Mouse (Mus musculus) liver, embryonic 11.5 days (tissue): ENCODE results near the gene Sgms2. TPM values are rescaled to one million over a fixed set of nuclear protein-coding genes. Genes with fewer than 3 reads are reported as not detected.

Experiments used
- ATAC-seq: fragments of 200-750 bp; cut with Nextera tagmentation; replicated peaks from 2 replicates; pipeline ENCODE4 v1.8.0; 2017; ENCODE audit warnings: moderate number of reproducible peaks, mild to moderate bottlenecking, moderate TSS enrichment, moderate library complexity; ENCODE audit not compliant: low FRiP score
- DNase-seq: peaks from one replicate; pipeline ENCODE4 v3.0.0-alpha.2; 2017; ENCODE audit warnings: low spot score
- H3K27ac ChIP-seq: fragments of 300-500 bp; sonication (generic); 2 replicates; pipeline ENCODE4 v1.5.1; 2014; ENCODE audit warnings: mild to moderate bottlenecking, low read depth, low read length, control low read depth
- H3K27me3 ChIP-seq: fragments of 300-500 bp; sonication (generic); replicated peaks from 2 replicates; pipeline ENCODE4 v1.6.1; 2014; ENCODE audit warnings: low read length, mixed read lengths; ENCODE audit not compliant: control insufficient read depth, insufficient read depth
- H3K36me3 ChIP-seq: fragments of 300-500 bp; sonication (generic); 2 replicates; pipeline ENCODE4 v1.6.1; 2014; ENCODE audit warnings: mild to moderate bottlenecking, low read length, moderate library complexity, mixed read lengths; ENCODE audit not compliant: control insufficient read depth, insufficient read depth
- H3K4me1 ChIP-seq: fragments of 300-500 bp; sonication (generic); replicated peaks from 2 replicates; pipeline ENCODE4 v1.6.1; 2014; ENCODE audit warnings: low read length, mixed read lengths; ENCODE audit not compliant: control insufficient read depth, insufficient read depth
- H3K4me2 ChIP-seq: fragments of 300-500 bp; sonication (generic); 2 replicates; pipeline ENCODE4 v1.6.1; 2014; ENCODE audit warnings: mild to moderate bottlenecking, control low read depth, moderate library complexity
- H3K4me3 ChIP-seq: fragments of 300-500 bp; sonication (generic); 2 replicates; pipeline ENCODE4 v1.5.1; 2014; ENCODE audit warnings: low read depth, low read length, control low read depth
- H3K9ac ChIP-seq: fragments of 300-500 bp; sonication (generic); 2 replicates; pipeline ENCODE4 v1.6.1; 2014; ENCODE audit warnings: low read depth, low read length, control low read depth
- H3K9me3 ChIP-seq: fragments of 300-500 bp; sonication (generic); 2 replicates; pipeline ENCODE4 v1.6.1; 2016; ENCODE audit warnings: low read length, inconsistent platforms, mixed read lengths; ENCODE audit not compliant: control insufficient read depth
- WGBS: fragments of 180-500 bp; shearing (Covaris S2); extraction: QIAGEN DNeasy Blood & Tissue Kit; methylation state at CpG from one replicate; pipeline ENCODE4 v1.1.7; 2014; 5-methylcytosine and 5-hydroxymethylcytosine counted together
- polyA plus RNA-seq: library from polyadenylated mRNA; unstranded; fragments of >200 nt; fragmentation: Nextera tagmentation; extraction: Ambion mirVana; gene quantifications from 2 replicates; pipeline ENCODE4 v1.2.1, GENCODE M21; 2014

The Sgms2 gene
- polyA plus RNA-seq, 1 experiment from 2014 or later = 3.6 TPM

DNA sequence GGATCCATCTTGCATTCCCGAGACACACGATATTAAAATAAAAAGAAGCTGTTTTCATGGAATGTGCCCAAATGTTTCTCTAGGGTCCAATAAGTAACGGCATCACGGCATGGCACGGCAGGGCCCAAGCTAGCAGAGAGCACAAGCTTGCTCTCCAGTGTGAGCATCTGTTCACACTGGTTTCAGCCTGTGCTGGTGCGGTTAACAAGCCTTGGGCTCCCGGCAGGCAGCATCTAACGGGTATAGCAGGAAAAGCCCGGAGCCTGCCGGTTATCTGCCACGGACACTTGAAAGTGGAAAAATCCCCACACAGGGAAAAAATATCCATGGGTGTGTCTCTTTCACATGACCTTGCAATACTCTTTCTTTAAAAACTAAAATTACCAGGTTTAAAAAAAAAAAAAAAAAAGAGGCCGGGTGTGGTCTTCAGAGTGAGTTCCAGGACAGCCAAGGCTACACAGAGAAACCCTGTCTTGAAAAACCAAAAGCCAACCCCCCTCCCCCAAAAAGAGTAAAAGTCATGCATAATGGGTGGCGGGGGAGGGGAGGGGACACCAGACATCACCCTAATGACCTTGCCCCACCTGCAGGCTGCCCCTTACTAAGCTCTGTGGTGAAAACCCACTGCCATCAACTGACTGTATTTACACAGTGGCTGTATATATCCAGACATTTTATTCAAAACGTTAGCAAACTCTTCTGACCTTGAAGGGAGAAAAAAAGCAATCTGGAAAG, 169.0 kb downstream of the Sgms2 start:
- H3K9me3 ChIP-seq = no peaks in the 10 kb centered on the region
- no peak overlapping the region for H3K9ac ChIP-seq
- no peaks in the 10 kb centered on the region for H3K36me3 ChIP-seq
- DNase-seq = no peak
- no peak overlapping the region for H3K4me3 ChIP-seq
- WGBS = 79% methylated on average over 14 of the region's 14 CpGs
- H3K4me2 ChIP-seq = no peak overlapping the region
- no peaks in the 10 kb centered on the region for H3K27me3 ChIP-seq
- no peaks in the 10 kb centered on the region for H3K4me1 ChIP-seq
- ATAC-seq = no peak
- no peak overlapping the region for H3K27ac ChIP-seq

DNA sequence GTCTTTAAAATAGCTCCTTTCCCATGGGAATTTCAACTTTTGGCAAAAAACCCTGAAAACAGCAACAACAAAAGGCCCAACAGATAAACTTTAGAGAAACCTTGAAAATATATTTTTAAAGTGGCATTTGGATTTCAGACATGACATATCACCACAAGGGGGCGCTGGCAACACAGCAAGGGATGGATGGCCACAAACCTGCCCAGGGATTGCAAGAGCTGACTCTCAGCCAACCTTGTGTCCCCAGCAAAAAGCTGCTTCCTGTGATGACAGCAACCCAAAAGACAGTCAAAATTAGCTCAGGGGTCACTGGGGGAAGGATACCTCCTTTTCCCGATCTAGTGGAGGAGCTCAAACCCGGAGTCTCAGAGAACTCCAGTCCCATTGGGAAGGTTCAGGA, 171.0 kb downstream of the Sgms2 start:
- peak; percentile 67 for DNase-seq
- no peaks in the 10 kb centered on the region for H3K4me1 ChIP-seq

DNA sequence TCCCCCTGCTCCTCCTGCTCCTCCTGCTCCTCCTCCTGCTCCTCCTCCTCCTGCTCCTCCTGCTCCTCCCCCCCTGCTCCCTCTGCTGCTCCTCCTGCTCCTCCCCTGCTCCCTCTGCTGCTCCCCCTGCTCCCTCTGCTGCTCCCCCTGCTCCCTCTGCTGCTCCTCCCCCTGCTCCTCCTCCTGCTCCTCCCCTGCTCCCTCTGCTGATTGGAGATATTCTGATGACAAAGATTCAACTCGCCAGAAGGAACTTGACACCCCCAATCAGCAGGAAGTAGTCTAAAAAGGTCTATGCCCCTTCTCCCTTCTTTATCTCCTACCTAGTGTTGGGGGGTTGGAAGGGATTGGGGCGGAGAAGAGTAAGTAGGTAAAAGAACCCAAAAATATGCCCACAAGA, 173.0 kb downstream of the Sgms2 start:
- ATAC-seq (no peak), DNase-seq (no peak)
- Histone ChIP-seq H3K27me3 (no peaks in the 10 kb centered on the region), H3K9ac (no peak overlapping the region), H3K4me1 (no peaks in the 10 kb centered on the region), H3K4me3 (no peak overlapping the region), H3K9me3 (no peaks in the 10 kb centered on the region), H3K27ac (no peak overlapping the region), H3K4me2 (no peak overlapping the region), H3K36me3 (no peaks in the 10 kb centered on the region)
- whole genome bisulfite sequencing = 50% methylated on average over 2 of the region's 2 CpGs

More for the DNA sequence above, 171.0 kb downstream of the Sgms2 start:
- no peak overlapping the region for H3K27ac ChIP-seq
- ATAC-seq = no peak
- H3K9ac ChIP-seq = no peak overlapping the region
- H3K27me3 ChIP-seq = no peaks in the 10 kb centered on the region
- H3K36me3 ChIP-seq = no peaks in the 10 kb centered on the region
- no peak overlapping the region for H3K4me2 ChIP-seq
- WGBS = 7% methylated on average over 3 of the region's 3 CpGs
- H3K9me3 ChIP-seq = no peaks in the 10 kb centered on the region
- no peak overlapping the region for H3K4me3 ChIP-seq

DNA sequence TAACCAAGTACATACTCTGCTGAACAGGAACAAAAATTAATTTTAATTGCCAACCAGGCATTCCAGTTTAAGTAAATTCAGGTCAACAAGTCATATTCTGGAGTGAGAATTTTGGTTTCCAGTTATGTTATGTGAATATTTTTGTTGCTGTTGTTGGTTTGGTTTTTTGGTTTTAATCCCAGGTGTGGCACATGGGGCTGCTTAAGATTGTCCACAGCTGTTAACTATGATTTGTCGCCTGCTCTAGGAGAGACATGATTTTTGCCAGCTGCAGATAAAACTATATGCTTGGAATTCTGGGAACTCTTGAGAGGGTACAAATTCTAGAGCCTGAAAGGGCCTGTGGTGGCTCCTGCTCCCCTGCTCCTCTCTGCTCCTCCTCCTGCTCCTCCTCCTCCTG, 174.1 kb downstream of the Sgms2 start:
- no peak overlapping the region for H3K9ac ChIP-seq
- no peak overlapping the region for H3K4me3 ChIP-seq
- H3K4me1 ChIP-seq = no peaks in the 10 kb centered on the region
- WGBS = 92% methylated on average over 1 of the region's 1 CpGs
- H3K27ac ChIP-seq = no peak overlapping the region
- no peak for ATAC-seq
- no peak overlapping the region for H3K4me2 ChIP-seq
- no peak for DNase-seq
- H3K27me3 ChIP-seq = no peaks in the 10 kb centered on the region
- H3K36me3 ChIP-seq = no peaks in the 10 kb centered on the region
- no peaks in the 10 kb centered on the region for H3K9me3 ChIP-seq

DNA sequence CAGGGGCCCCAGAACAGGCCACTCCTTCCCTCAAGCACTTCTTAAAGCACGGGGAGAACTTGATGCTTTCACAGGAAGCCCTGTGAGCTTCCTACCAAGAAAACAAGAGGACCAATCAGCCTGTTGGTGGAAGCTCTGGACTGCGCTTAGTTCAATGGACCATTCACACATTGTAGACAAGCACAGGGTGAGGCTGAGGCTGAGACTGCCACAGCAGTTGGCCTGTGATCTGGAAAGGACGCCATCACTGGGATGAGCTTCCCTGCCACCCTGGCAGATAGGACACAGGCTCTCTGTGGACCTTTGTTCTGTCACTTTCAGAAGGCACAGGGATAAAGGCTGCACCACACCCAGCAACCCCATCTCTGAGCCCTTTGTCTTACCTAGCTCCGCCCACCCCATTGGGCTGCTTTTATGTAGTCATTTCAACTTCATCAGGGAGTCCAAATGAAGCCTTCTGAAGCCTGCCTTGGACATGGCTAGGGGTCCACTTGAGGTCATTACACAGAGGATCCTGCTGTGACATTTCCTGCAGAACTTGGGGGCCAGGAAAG, 175.2 kb downstream of the Sgms2 start:
- ATAC-seq (no peak), DNase-seq (no peak)
- H3K27me3 ChIP-seq = no peaks in the 10 kb centered on the region
- H3K27ac ChIP-seq = no peak overlapping the region
- no peak overlapping the region for H3K4me3 ChIP-seq
- no peaks in the 10 kb centered on the region for H3K4me1 ChIP-seq
- no peak overlapping the region for H3K4me2 ChIP-seq
- no peaks in the 10 kb centered on the region for H3K36me3 ChIP-seq
- no peaks in the 10 kb centered on the region for H3K9me3 ChIP-seq
- 57% methylated on average over 4 of the region's 4 CpGs for WGBS
- no peak overlapping the region for H3K9ac ChIP-seq

DNA sequence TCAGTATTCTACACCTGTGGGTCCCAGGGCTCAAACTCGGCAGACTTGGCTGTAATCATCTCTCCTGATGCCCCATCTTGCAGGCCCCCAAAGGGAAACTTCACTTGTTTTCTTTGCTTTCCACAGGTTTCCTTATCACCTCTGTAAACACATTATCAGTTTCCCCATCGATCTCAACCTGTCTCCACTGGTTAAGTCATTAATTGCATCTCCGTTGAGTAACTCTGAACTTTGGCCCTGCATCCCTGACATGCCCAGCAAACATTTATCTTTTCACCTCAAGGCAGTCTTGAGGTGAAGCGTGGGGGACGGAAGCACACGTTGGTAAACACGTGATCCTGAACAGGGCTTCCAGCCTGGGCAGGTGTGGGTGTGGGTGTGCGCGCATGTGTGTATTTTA, 178.9 kb downstream of the Sgms2 start:
- no peak overlapping the region for H3K9ac ChIP-seq
- H3K27me3 ChIP-seq = no peaks in the 10 kb centered on the region
- no peak for ATAC-seq
- H3K36me3 ChIP-seq = no peaks in the 10 kb centered on the region
- no peak overlapping the region for H3K4me3 ChIP-seq
- 60% methylated on average over 9 of the region's 9 CpGs for WGBS
- DNase-seq = no peak
- H3K27ac ChIP-seq = no peak overlapping the region
- no peaks in the 10 kb centered on the region for H3K4me1 ChIP-seq
- H3K4me2 ChIP-seq = peak overlapping the region; percentile 21
- H3K9me3 ChIP-seq = peaks cover 6% of the 10 kb centered on the region; the same call in 1 of the 2 replicates

DNA sequence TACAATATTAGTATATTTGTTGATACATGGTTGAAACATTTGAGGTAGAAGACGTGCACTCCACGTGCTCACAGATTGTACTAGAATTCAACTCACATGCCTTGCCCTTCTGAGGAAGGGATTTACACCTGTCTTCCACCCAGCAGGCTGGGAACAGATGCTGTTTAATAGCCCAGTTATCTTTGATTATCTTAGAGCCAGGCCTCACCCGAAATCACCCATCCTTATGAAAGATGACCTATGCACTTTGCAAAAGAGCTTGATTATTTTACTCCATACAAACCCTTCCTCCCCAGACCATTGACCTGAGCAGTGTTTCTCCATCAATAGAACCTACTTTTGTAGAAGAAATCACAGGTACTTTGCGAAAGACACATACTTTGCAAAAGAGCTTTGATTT, 180.6 kb downstream of the Sgms2 start:
- Histone ChIP-seq H3K4me1 (no peaks in the 10 kb centered on the region), H3K27ac (no peak overlapping the region), H3K27me3 (no peaks in the 10 kb centered on the region), H3K36me3 (no peaks in the 10 kb centered on the region), H3K9me3 (peaks cover 6% of the 10 kb centered on the region; the same call in 1 of the 2 replicates), H3K4me2 (no peak overlapping the region), H3K4me3 (no peak overlapping the region), H3K9ac (no peak overlapping the region)
- ATAC-seq (no peak), DNase-seq (no peak)
- 81% methylated on average over 4 of the region's 4 CpGs for WGBS

DNA sequence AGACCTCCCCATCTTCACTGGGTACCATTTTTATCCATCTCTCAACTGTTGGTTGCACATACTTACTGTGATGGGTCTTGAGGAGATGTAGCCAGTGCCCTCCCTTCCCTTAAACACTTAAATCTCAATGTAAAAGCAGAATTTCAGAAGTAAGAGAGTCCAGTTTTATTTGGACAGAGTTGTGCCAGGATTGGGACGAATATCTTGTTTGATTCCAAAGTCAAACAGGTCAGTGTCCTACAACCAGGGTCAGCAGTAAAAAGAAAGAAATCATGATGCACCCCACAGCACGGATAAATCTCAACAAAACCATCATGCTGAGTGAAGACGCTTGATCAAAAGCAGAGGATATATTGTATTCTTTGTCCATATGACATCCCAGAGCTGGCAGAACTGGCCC, 183.4 kb downstream of the Sgms2 start:
- no peaks in the 10 kb centered on the region for H3K27me3 ChIP-seq
- H3K4me2 ChIP-seq = no peak overlapping the region
- no peak overlapping the region for H3K27ac ChIP-seq
- peaks cover 6% of the 10 kb centered on the region; the same call in 1 of the 2 replicates for H3K9me3 ChIP-seq
- H3K4me3 ChIP-seq = no peak overlapping the region
- no peak for DNase-seq
- ATAC-seq = no peak
- H3K4me1 ChIP-seq = no peaks in the 10 kb centered on the region
- H3K9ac ChIP-seq = no peak overlapping the region
- H3K36me3 ChIP-seq = no peaks in the 10 kb centered on the region
- 75% methylated on average over 3 of the region's 3 CpGs for WGBS

DNA sequence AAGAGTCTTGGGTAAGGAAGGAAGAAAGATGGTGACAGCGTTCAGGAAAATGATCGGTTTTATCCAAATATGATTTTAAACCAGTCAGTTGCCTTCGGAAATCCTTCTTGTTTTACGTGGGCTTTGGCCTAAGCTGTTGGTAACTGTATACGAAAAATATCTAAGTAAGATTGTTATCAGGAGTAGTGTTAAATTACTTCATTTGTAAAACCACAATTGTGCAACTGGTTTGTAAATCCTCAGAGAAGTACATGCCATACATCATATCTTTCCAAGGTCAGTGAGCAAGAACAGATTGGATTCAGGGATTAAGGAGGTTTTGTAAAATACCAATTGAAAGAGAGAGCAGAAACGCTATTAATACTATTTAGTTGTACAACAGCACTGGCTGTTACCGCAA, 185.0 kb downstream of the Sgms2 start:
- H3K9me3 ChIP-seq = peaks cover 6% of the 10 kb centered on the region; the same call in 1 of the 2 replicates
- 82% methylated on average over 7 of the region's 7 CpGs for WGBS
- H3K9ac ChIP-seq = no peak overlapping the region
- no peak for DNase-seq
- H3K4me1 ChIP-seq = no peaks in the 10 kb centered on the region; the same call in 1 of the 2 replicates
- H3K36me3 ChIP-seq = no peaks in the 10 kb centered on the region
- H3K27me3 ChIP-seq = no peaks in the 10 kb centered on the region
- ATAC-seq = no peak
- H3K27ac ChIP-seq = no peak overlapping the region
- H3K4me3 ChIP-seq = no peak overlapping the region
- no peak overlapping the region for H3K4me2 ChIP-seq
